8 mouse cellular contexts compared by ENCODE assay signal in genomic region chr12:84011251-84012040, GRCm38 (mm10). TPM values are rescaled to one million over a fixed set of nuclear protein-coding genes. Genes with fewer than 3 reads are reported as not detected.
DNase-seq lines count a peak whose midpoint lies in the region; ATAC-seq lines count a peak whose summit lies in the region.

No protein-coding gene starts in this region.

- peak overlapping the region; percentile 65 for H3K4me2 ChIP-seq in forebrain, embryonic 13.5 days

- no peaks in the 10 kb centered on the region for H3K9me3 ChIP-seq in forebrain, embryonic 13.5 days (replicated peaks)

- H3K27ac ChIP-seq in forebrain, embryonic 13.5 days = peak overlapping the region; percentile 68

- 18% methylated on average over 12 of the region's 12 CpGs for WGBS in forebrain, embryonic 13.5 days

- H3K27me3 ChIP-seq in forebrain, embryonic 13.5 days = no peaks in the 10 kb centered on the region

- peak; percentile 82 for ATAC-seq in forebrain, embryonic 13.5 days
- no peak for ATAC-seq in CD4-positive, CD25-positive, alpha-beta regulatory T cell, adult 4 months

- H3K36me3 ChIP-seq in forebrain, embryonic 13.5 days (ENCODE audit: poor library complexity, severe bottlenecking) = no peaks in the 10 kb centered on the region; the same call in 1 of the 2 replicates

- peak overlapping the region; percentile 48 for H3K4me3 ChIP-seq in forebrain, embryonic 13.5 days

- H3K9ac ChIP-seq in forebrain, embryonic 13.5 days = peak overlapping the region; percentile 49

- peak; percentile 73 for DNase-seq in layer of hippocampus, adult 11-12 months (ENCODE audit: low spot score)
- no peak for DNase-seq in layer of hippocampus, adult 9-10 months (ENCODE audit: low spot score)
- DNase-seq in heart, postnatal 4 days = peak; percentile 83
- peak; percentile 72 to 77 for DNase-seq in layer of hippocampus, adult 8-10 months (ENCODE audit: low spot score in 2 of 2)
- DNase-seq in lung, adult 18-20 months = peak; percentile 83 to 88
- peak; percentile 40 for DNase-seq in ovary, postnatal 10 days (ENCODE audit: low spot score)

- peaks cover 36% of the 10 kb centered on the region for H3K4me1 ChIP-seq in forebrain, embryonic 13.5 days

RNA-seq across cellular contexts. Expression of gene Acot1, which starts 2.2 kb away (rescaled TPM):
- polyA plus RNA-seq in forebrain, embryonic 13.5 days (2015; fragmentation: Nextera tagmentation; extraction: Ambion mirVana) = 54.0 and 56.5 TPM in 2 replicates
- total RNA-seq in heart, postnatal 4 days (2021) = 100 to 1,000 TPM; 161 to 177 TPM
- total RNA-seq in layer of hippocampus, adult 8-10 months (2022) = 10 to 100 TPM; 21.5 to 25.1 (median 24.2) TPM
- polyA plus RNA-seq in CD4-positive, CD25-positive, alpha-beta regulatory T cell, adult 4 months (2017; shearing (Covaris generic)) = not detected

RNA-seq across cellular contexts. Expression of gene Acot2, which starts 23.8 kb away (rescaled TPM):
- polyA plus RNA-seq in forebrain, embryonic 13.5 days (2015; fragmentation: Nextera tagmentation; extraction: Ambion mirVana) = 9.9 and 11.1 TPM in 2 replicates
- total RNA-seq in heart, postnatal 4 days (2021) = 100 to 1,000 TPM; 204 to 209 TPM
- total RNA-seq in layer of hippocampus, adult 8-10 months (2022) = 10 to 100 TPM; 13.3 to 15.7 (median 14.6) TPM
- polyA plus RNA-seq in CD4-positive, CD25-positive, alpha-beta regulatory T cell, adult 4 months (2017; shearing (Covaris generic)) = 10 to 100 TPM; 28.3 to 39.0 TPM

RNA-seq across cellular contexts. Expression of gene Acot4, which starts 26.7 kb away (rescaled TPM):
- polyA plus RNA-seq in forebrain, embryonic 13.5 days (2015; fragmentation: Nextera tagmentation; extraction: Ambion mirVana) = 0.09 and 0.10 TPM in 2 replicates
- 1 to 10 TPM; 1.3 to 1.5 TPM for total RNA-seq in heart, postnatal 4 days (2021)
- total RNA-seq in layer of hippocampus, adult 8-10 months (2022) = 1 to 10 TPM; 2.2 to 3.3 (median 2.7) TPM
- under 1 TPM in 1 of 2 experiments, not detected in 1; 0.11 TPM for polyA plus RNA-seq in CD4-positive, CD25-positive, alpha-beta regulatory T cell, adult 4 months (2017; shearing (Covaris generic))

RNA-seq across cellular contexts. Expression of gene Heatr4, which starts 26.8 kb away (rescaled TPM):
- 0.05 TPM in 1 of 2 replicates, not detected in the other for polyA plus RNA-seq in forebrain, embryonic 13.5 days (2015; fragmentation: Nextera tagmentation; extraction: Ambion mirVana)
- under 1 TPM in 1 of 2 experiments, not detected in 1; 0.09 TPM for total RNA-seq in heart, postnatal 4 days (2021)
- under 1 TPM in 2 of 4 experiments, not detected in 2; 0.11 to 0.14 TPM for total RNA-seq in layer of hippocampus, adult 8-10 months (2022)
- polyA plus RNA-seq in CD4-positive, CD25-positive, alpha-beta regulatory T cell, adult 4 months (2017; shearing (Covaris generic)) = not detected

RNA-seq across cellular contexts. Expression of gene Gm49366, which starts 27.3 kb away (rescaled TPM):
- polyA plus RNA-seq in forebrain, embryonic 13.5 days (2015; fragmentation: Nextera tagmentation; extraction: Ambion mirVana) = not detected in 2 replicates
- not detected for total RNA-seq in heart, postnatal 4 days (2021)
- total RNA-seq in layer of hippocampus, adult 8-10 months (2022) = not detected
- not detected for polyA plus RNA-seq in CD4-positive, CD25-positive, alpha-beta regulatory T cell, adult 4 months (2017; shearing (Covaris generic))

Comparison
In these comparisons a context has a peak if more than half of its experiments do, and no peak if none do; other contexts are left out.
1. RNA of gene Acot1, which starts 2.2 kb away (total RNA-seq): 161 to 177 TPM in heart, postnatal 4 days; 21.5 to 25.1 TPM in layer of hippocampus, adult 8-10 months; every median in the first group is over 4 times any median in the second.
2. RNA of gene Acot2, which starts 23.8 kb away (total RNA-seq): 204 to 209 TPM in heart, postnatal 4 days; 13.3 to 15.7 TPM in layer of hippocampus, adult 8-10 months; every median in the first group is over 10 times any median in the second.